Mouse (Mus musculus) T-helper 17 cell (primary cell): Measurements from ENCODE around the gene Unc119b.

Experiments used
- in situ Hi-C, 2 experiments: fragments of 300-600 bp; cut with MboI, MseI; formaldehyde crosslinking; loops; 1 replicate in 1 of 2; 2 replicates in 1 of 2; pipeline ENCODE4 v1.15.1; 2025; ENCODE audit warnings: high pct_unique_total_duplicates in 2 of 2

Unc119b gene

GRCm38 (mm10) chr5:115139124-115139523 lies 4.3 kb upstream of the Unc119b start:
- in situ Hi-C loops, result no loop called here

GRCm38 (mm10) chr5:115133358-115134066 lies 1.3 kb downstream of the Unc119b start:
- in situ Hi-C loops, result no loop called here

GRCm38 (mm10) chr5:115132465-115132864 lies 2.3 kb downstream of the Unc119b start:
- in situ Hi-C loops, result no loop called here

GRCm38 (mm10) chr5:115129328-115129727 lies 5.4 kb downstream of the Unc119b start:
- in situ Hi-C loops, result loop anchor here (5.0 kb wide), 3 partner anchors 33 to 98 kb away; no protein-coding TSS in a partner anchor

- in situ Hi-C loops, result loop anchor here (5.0 kb wide), 3 partner anchors 35 to 100 kb away; no protein-coding TSS in a partner anchor
Measured at GRCm38 (mm10) chr5:115127421-115128179, 7.2 kb downstream of the Unc119b start.

GRCm38 (mm10) chr5:115126578-115127312 lies 8.0 kb downstream of the Unc119b start:
- in situ Hi-C loops, result loop anchor here (5.0 kb wide), 3 partner anchors 36 to 101 kb away; no protein-coding TSS in a partner anchor

GRCm38 (mm10) chr5:115125211-115125871 lies 9.4 kb downstream of the Unc119b start:
- in situ Hi-C loops, result loop anchor here (5.0 kb wide), 3 partner anchors 37 to 102 kb away; no protein-coding TSS in a partner anchor

- in situ Hi-C loops, result loop anchor here (5.0 kb wide), 3 partner anchors 38 to 103 kb away; no protein-coding TSS in a partner anchor
Measured at GRCm38 (mm10) chr5:115124690-115125089, 10.1 kb downstream of the Unc119b start.

- in situ Hi-C loops, result no loop called here
Measured at GRCm38 (mm10) chr5:115120978-115121377, 13.8 kb downstream of the Unc119b start.

- in situ Hi-C loops, result no loop called here
Measured at GRCm38 (mm10) chr5:115118961-115119570, 15.7 kb downstream of the Unc119b start, which contains the start of gene Acads. Acads (minus strand) TSS chr5:115119346.

- in situ Hi-C loops, result no loop called here
Measured at GRCm38 (mm10) chr5:115117467-115117866, 17.3 kb downstream of the Unc119b start.

- in situ Hi-C loops, result no loop called here
Measured at GRCm38 (mm10) chr5:115116426-115116825, 18.3 kb downstream of the Unc119b start.

- in situ Hi-C loops, result no loop called here
Measured at GRCm38 (mm10) chr5:115114501-115114900, 20.3 kb downstream of the Unc119b start.

- in situ Hi-C loops, result no loop called here
Measured at GRCm38 (mm10) chr5:115113244-115113643, 21.5 kb downstream of the Unc119b start.

GRCm38 (mm10) chr5:115111156-115111555 lies 23.6 kb downstream of the Unc119b start:
- in situ Hi-C loops, result no loop called here

GRCm38 (mm10) chr5:115103253-115103652 lies 31.5 kb downstream of the Unc119b start:
- in situ Hi-C loops, result loop anchor here (5.0 to 10.0 kb wide), 2 partner anchors 126 to 128 kb away; partner anchors contain the start of gene Hnf1a (in 1 of the 2)

- in situ Hi-C loops, result loop anchor here (5.0 to 10.0 kb wide), 2 partner anchors 125 to 127 kb away; partner anchors contain the start of gene Hnf1a (in 1 of the 2)
Measured at GRCm38 (mm10) chr5:115102231-115102630, 32.5 kb downstream of the Unc119b start.

GRCm38 (mm10) chr5:115100473-115100872 lies 34.3 kb downstream of the Unc119b start:
- in situ Hi-C loops, result loop anchor here (5.0 to 10.0 kb wide), 2 partner anchors 123 to 126 kb away; partner anchors contain the start of gene Hnf1a (in 1 of the 2)

- in situ Hi-C loops, result loop anchor here (5.0 to 10.0 kb wide), 2 partner anchors 123 to 125 kb away; partner anchors contain the start of gene Hnf1a (in 1 of the 2)
Measured at GRCm38 (mm10) chr5:115099991-115100390, 34.8 kb downstream of the Unc119b start.

- in situ Hi-C loops, result no loop called here
Measured at GRCm38 (mm10) chr5:115099530-115099929, 35.2 kb downstream of the Unc119b start.
